Comparison of ENCODE assay signal across 9 mouse cellular contexts in genomic region chr6:22003200-22003587, GRCm38 (mm10). TPM values are rescaled to one million over a fixed set of nuclear protein-coding genes. Genes with fewer than 3 reads are reported as not detected.
A peak's percentile ranks its signal among the peaks of the same experiment; 100 is the strongest.
DNase-seq lines count a peak whose midpoint lies in the region; ATAC-seq lines count a peak whose summit lies in the region.
"Had no signal": no experiment of that assay in that cellular context is flagged by ENCODE, and none has a peak within 500 bp of the region (broad histone marks: within the 10 kb centered on the region; RNA-seq: fewer than 3 reads in every experiment).

No protein-coding gene starts in this region.

- H3K9ac ChIP-seq in forebrain, embryonic 16.5 days (replicated peaks; ENCODE audit: low read depth, low read length), result no peak overlapping the region
- no peak overlapping the region for H3K9ac ChIP-seq in lung, embryonic 16.5 days (ENCODE audit: low read length)
- H3K9ac ChIP-seq: liver, embryonic 14.5 days had no signal

- H3K9me3 ChIP-seq in forebrain, embryonic 10.5 days, result no peaks in the 10 kb centered on the region
- H3K9me3 ChIP-seq in forebrain, embryonic 16.5 days (ENCODE audit: control insufficient read depth, low read length), result no peaks in the 10 kb centered on the region
- no peaks in the 10 kb centered on the region for H3K9me3 ChIP-seq in lung, embryonic 16.5 days (ENCODE audit: control insufficient read depth, low read length)

- H3K4me3 ChIP-seq in forebrain, embryonic 10.5 days, result peak overlapping the region; percentile 11
- no peak overlapping the region for H3K4me3 ChIP-seq in forebrain, embryonic 16.5 days (replicated peaks; ENCODE audit: low read length)
- no peak overlapping the region for H3K4me3 ChIP-seq in lung, embryonic 16.5 days (ENCODE audit: low read length)

- H3K4me1 ChIP-seq in forebrain, embryonic 10.5 days, result peaks cover 40% of the 10 kb centered on the region
- H3K4me1 ChIP-seq in forebrain, embryonic 16.5 days (replicated peaks; ENCODE audit: control insufficient read depth, insufficient read depth, low read length), result no peaks in the 10 kb centered on the region
- H3K4me1 ChIP-seq in lung, embryonic 16.5 days (replicated peaks; ENCODE audit: control insufficient read depth, insufficient read depth, low read length), result peaks cover 31% of the 10 kb centered on the region

- H3K36me3 ChIP-seq in forebrain, embryonic 10.5 days (replicated peaks), result no peaks in the 10 kb centered on the region
- no peaks in the 10 kb centered on the region for H3K36me3 ChIP-seq in forebrain, embryonic 16.5 days (ENCODE audit: control insufficient read depth, insufficient read depth)
- no peaks in the 10 kb centered on the region for H3K36me3 ChIP-seq in lung, embryonic 16.5 days (ENCODE audit: control insufficient read depth, insufficient read depth, low read length)

- H3K27me3 ChIP-seq in forebrain, embryonic 10.5 days (ENCODE audit: poor library complexity, severe bottlenecking), result peaks cover 43% of the 10 kb centered on the region
- no peaks in the 10 kb centered on the region for H3K27me3 ChIP-seq in forebrain, embryonic 16.5 days (replicated peaks; ENCODE audit: control insufficient read depth, insufficient read depth, low read length)
- H3K27me3 ChIP-seq in lung, embryonic 16.5 days (ENCODE audit: control insufficient read depth, insufficient read depth, low read depth, low read length), result no peaks in the 10 kb centered on the region

- no peak for ATAC-seq in forebrain, embryonic 16.5 days
- ATAC-seq in lung, embryonic 16.5 days (ENCODE audit: low read depth), result peak; percentile 96
- no peak for ATAC-seq in inflammation-experienced regulatory T-cells, adult 6 months
- ATAC-seq in erythroblast, adult 5-6 weeks (replicated peaks; ENCODE audit: low FRiP score, poor library complexity, severe bottlenecking), result no peak

- H3K27ac ChIP-seq in forebrain, embryonic 10.5 days, result peak overlapping the region; percentile 26; the same call in 1 of the 2 replicates
- H3K27ac ChIP-seq in forebrain, embryonic 16.5 days (ENCODE audit: low read length), result no peak overlapping the region
- H3K27ac ChIP-seq in lung, embryonic 16.5 days (ENCODE audit: low read length), result peak overlapping the region; percentile 84
- H3K27ac ChIP-seq: liver, embryonic 14.5 days had no signal

- no peak overlapping the region for H3K4me2 ChIP-seq in forebrain, embryonic 16.5 days (ENCODE audit: low read length)
- H3K4me2 ChIP-seq in lung, embryonic 16.5 days (ENCODE audit: low read depth, low read length), result peak overlapping the region; percentile 31

- DNase-seq in forebrain, embryonic 10.5 days (ENCODE audit: extremely low spot score, low spot score), result peak; percentile 61
- DNase-seq in embryo, embryonic 10.5 days (ENCODE audit: low spot score), result peak; percentile 79
- peak; percentile 65 for DNase-seq in heart, postnatal 4 days
- no peak for DNase-seq in layer of hippocampus, adult 8-10 months (ENCODE audit: low spot score in 2 of 2)

- WGBS in forebrain, embryonic 10.5 days, result 4% methylated on average over 6 of the region's 6 CpGs
- WGBS in forebrain, embryonic 16.5 days, result 5% methylated on average over 6 of the region's 6 CpGs
- WGBS in lung, embryonic 16.5 days, result 25% methylated on average over 6 of the region's 6 CpGs

RNA-seq across cellular contexts. Expression of gene Cped1, which starts 17.5 kb away (rescaled TPM):
- 24.3 and 25.5 TPM in 2 replicates for polyA plus RNA-seq in forebrain, embryonic 10.5 days (2016; fragmentation: Nextera tagmentation; extraction: Ambion mirVana)
- 3.2 and 4.4 TPM in 2 replicates for polyA plus RNA-seq in forebrain, embryonic 16.5 days (2015; fragmentation: Nextera tagmentation; extraction: Ambion mirVana)
- total RNA-seq in heart, postnatal 4 days (2021), result 1 to 10 TPM; 7.2 to 9.9 TPM
- polyA plus RNA-seq in lung, embryonic 16.5 days (2015; fragmentation: Nextera tagmentation; extraction: Ambion mirVana), result 21.9 and 22.1 TPM in 2 replicates
- under 1 TPM in 2 of 3 experiments, not detected in 1; 0.08 to 0.16 TPM for polyA plus RNA-seq in inflammation-experienced regulatory T-cells, adult 6 months (2017; shearing (Covaris generic))
- not detected in 2 replicates for total RNA-seq in erythroblast, adult 5-6 weeks (2015; ENCODE audit: low replicate concordance)
- total RNA-seq in erythroblast, adult 5-6 weeks (2017; ENCODE audit: low replicate concordance), result 0.68 and 0.70 TPM in 2 replicates
- 1 to 10 TPM; 2.7 to 4.1 (median 3.1) TPM for total RNA-seq in layer of hippocampus, adult 8-10 months (2022)

RNA-seq across cellular contexts. Expression of gene Ing3, which starts 53.8 kb away (rescaled TPM):
- polyA plus RNA-seq in forebrain, embryonic 10.5 days (2016; fragmentation: Nextera tagmentation; extraction: Ambion mirVana), result 48.4 and 59.5 TPM in 2 replicates
- 60.0 and 68.1 TPM in 2 replicates for polyA plus RNA-seq in forebrain, embryonic 16.5 days (2015; fragmentation: Nextera tagmentation; extraction: Ambion mirVana)
- total RNA-seq in heart, postnatal 4 days (2021), result 10 to 100 TPM; 17.4 to 18.3 TPM
- polyA plus RNA-seq in lung, embryonic 16.5 days (2015; fragmentation: Nextera tagmentation; extraction: Ambion mirVana), result 58.0 and 64.2 TPM in 2 replicates
- polyA plus RNA-seq in inflammation-experienced regulatory T-cells, adult 6 months (2017; shearing (Covaris generic)), result 10 to 100 TPM; 73.4 to 84.9 (median 81.1) TPM
- total RNA-seq in erythroblast, adult 5-6 weeks (2015; ENCODE audit: low replicate concordance), result 14.8 and 19.6 TPM in 2 replicates
- 18.8 and 32.6 TPM in 2 replicates for total RNA-seq in erythroblast, adult 5-6 weeks (2017; ENCODE audit: low replicate concordance)
- total RNA-seq in layer of hippocampus, adult 8-10 months (2022), result 10 to 100 TPM; 21.2 to 27.5 (median 26.0) TPM

Comparison
In these comparisons a context has a peak if more than half of its experiments do, and no peak if none do; other contexts are left out.
1. DNase-seq: peak in forebrain, embryonic 10.5 days (single experiment), embryo, embryonic 10.5 days (single experiment) and heart, postnatal 4 days (single experiment); none in layer of hippocampus, adult 8-10 months (0 of 2).